Mouse (Mus musculus) layer of hippocampus, adult 9-10 months (tissue): ENCODE results near the gene Ptpru.

Source experiments
- DNase-seq: peaks from one replicate; pipeline ENCODE4 v3.0.0; 2022; ENCODE audit warnings: low spot score

The Ptpru gene

GRCm38 (mm10) chr4:131837872-131838524 is at the start of gene Ptpru:
Gene Ptpru, minus strand, starts transcription at chr4:131838288.
- peak; percentile 65 for DNase-seq

- no peak for DNase-seq
These were observed 47.3 kb upstream of the Ptpru start for GRCm38 (mm10) chr4:131885376-131885775.

GRCm38 (mm10) chr4:131883571-131883970 is 45.5 kb upstream of the Ptpru start:
- DNase-seq: no peak

GRCm38 (mm10) chr4:131881306-131881705 is 43.2 kb upstream of the Ptpru start:
- no peak for DNase-seq

GRCm38 (mm10) chr4:131879692-131880091 is 41.6 kb upstream of the Ptpru start:
- DNase-seq: no peak

GRCm38 (mm10) chr4:131876836-131877235 is 38.7 kb upstream of the Ptpru start:
- DNase-seq: no peak

GRCm38 (mm10) chr4:131875242-131875641 is 37.2 kb upstream of the Ptpru start:
- DNase-seq: no peak

GRCm38 (mm10) chr4:131874567-131874966 is 36.5 kb upstream of the Ptpru start:
- DNase-seq: no peak

- DNase-seq: no peak
These were observed 36.1 kb upstream of the Ptpru start for GRCm38 (mm10) chr4:131874169-131874536.

- DNase-seq: peak; percentile 48
These were observed 35.4 kb upstream of the Ptpru start, which contains the start of gene Srsf4 for GRCm38 (mm10) chr4:131873293-131874168. Gene Srsf4, plus strand, starts transcription at chr4:131873617.

GRCm38 (mm10) chr4:131872672-131873292 is 34.7 kb upstream of the Ptpru start:
- no peak for DNase-seq

- DNase-seq: no peak
These were observed 23.3 kb upstream of the Ptpru start for GRCm38 (mm10) chr4:131861341-131861739.

GRCm38 (mm10) chr4:131860492-131861340 is 22.6 kb upstream of the Ptpru start:
- peak; percentile 80 for DNase-seq

GRCm38 (mm10) chr4:131854950-131855349 is 16.9 kb upstream of the Ptpru start:
- no peak for DNase-seq

- no peak for DNase-seq
These were observed 12.0 kb upstream of the Ptpru start for GRCm38 (mm10) chr4:131849986-131850638.

- DNase-seq: no peak
These were observed 10.0 kb upstream of the Ptpru start for GRCm38 (mm10) chr4:131848082-131848481.

- DNase-seq: no peak
These were observed 8.1 kb upstream of the Ptpru start for GRCm38 (mm10) chr4:131845991-131846778.

GRCm38 (mm10) chr4:131843290-131843743 is 5.2 kb upstream of the Ptpru start, which contains the start of gene Mecr:
Gene Mecr, plus strand, starts transcription at chr4:131843470.
- DNase-seq: peak; percentile 84

GRCm38 (mm10) chr4:131836891-131837491 is 1.1 kb downstream of the Ptpru start:
- no peak for DNase-seq

GRCm38 (mm10) chr4:131836351-131836881 is 1.7 kb downstream of the Ptpru start:
- DNase-seq: no peak
